Mouse (Mus musculus): ENCODE data around the gene Zdhhc7. TPM values are rescaled to one million over a fixed set of nuclear protein-coding genes. Genes with fewer than 3 reads are reported as not detected.

Gene Zdhhc7
- polyA plus RNA-seq, 1 experiment from 2014 or later, result 21.3 TPM

GRCm38 (mm10) chr8:120038741-120039140, 62.5 kb downstream of the Zdhhc7 start:
- ATAC-seq (ENCODE audit: low read depth), result no peak
- Histone ChIP-seq H3K27ac (ENCODE audit: low read depth, low read length) (no peak overlapping the region), H3K27me3 (ENCODE audit: control insufficient read depth, insufficient read depth, low read length) (no peaks in the 10 kb centered on the region), H3K9ac (replicated peaks; ENCODE audit: low read depth, low read length) (no peak overlapping the region), H3K4me2 (ENCODE audit: low read depth, low read length) (no peak overlapping the region), H3K36me3 (ENCODE audit: control insufficient read depth, insufficient read depth, low read length) (no peaks in the 10 kb centered on the region), H3K9me3 (ENCODE audit: control insufficient read depth, low read length) (no peaks in the 10 kb centered on the region), H3K4me3 (ENCODE audit: low read depth, low read length) (no peak overlapping the region), H3K4me1 (ENCODE audit: control insufficient read depth, insufficient read depth, low read length) (no peaks in the 10 kb centered on the region)
- WGBS, result 92% methylated on average over 12 of the region's 12 CpGs

GRCm38 (mm10) chr8:120037611-120038010, 63.7 kb downstream of the Zdhhc7 start:
- Histone ChIP-seq H3K4me3 (ENCODE audit: low read depth, low read length) (no peak overlapping the region), H3K9me3 (ENCODE audit: control insufficient read depth, low read length) (no peaks in the 10 kb centered on the region), H3K36me3 (ENCODE audit: control insufficient read depth, insufficient read depth, low read length) (no peaks in the 10 kb centered on the region), H3K9ac (replicated peaks; ENCODE audit: low read depth, low read length) (no peak overlapping the region), H3K27ac (ENCODE audit: low read depth, low read length) (no peak overlapping the region), H3K4me1 (ENCODE audit: control insufficient read depth, insufficient read depth, low read length) (no peaks in the 10 kb centered on the region), H3K27me3 (ENCODE audit: control insufficient read depth, insufficient read depth, low read length) (no peaks in the 10 kb centered on the region), H3K4me2 (ENCODE audit: low read depth, low read length) (no peak overlapping the region)
- 85% methylated on average over 8 of the region's 8 CpGs for WGBS
- no peak for ATAC-seq (ENCODE audit: low read depth)

GRCm38 (mm10) chr8:120037199-120037598, 64.1 kb downstream of the Zdhhc7 start:
- H3K4me1 ChIP-seq (ENCODE audit: control insufficient read depth, insufficient read depth, low read length), result no peaks in the 10 kb centered on the region
- no peak for ATAC-seq (ENCODE audit: low read depth)
- 85% methylated on average over 15 of the region's 15 CpGs for whole genome bisulfite sequencing
- no peak overlapping the region for H3K9ac ChIP-seq (replicated peaks; ENCODE audit: low read depth, low read length)
- H3K9me3 ChIP-seq (ENCODE audit: control insufficient read depth, low read length), result no peaks in the 10 kb centered on the region
- H3K27me3 ChIP-seq (ENCODE audit: control insufficient read depth, insufficient read depth, low read length), result no peaks in the 10 kb centered on the region
- no peak overlapping the region for H3K27ac ChIP-seq (ENCODE audit: low read depth, low read length)
- no peak overlapping the region for H3K4me2 ChIP-seq (ENCODE audit: low read depth, low read length)
- H3K4me3 ChIP-seq (ENCODE audit: low read depth, low read length), result no peak overlapping the region
- no peaks in the 10 kb centered on the region for H3K36me3 ChIP-seq (ENCODE audit: control insufficient read depth, insufficient read depth, low read length)

- no peak overlapping the region for H3K27ac ChIP-seq (ENCODE audit: low read depth, low read length)
- no peaks in the 10 kb centered on the region for H3K36me3 ChIP-seq (ENCODE audit: control insufficient read depth, insufficient read depth, low read length)
- no peaks in the 10 kb centered on the region for H3K27me3 ChIP-seq (ENCODE audit: control insufficient read depth, insufficient read depth, low read length)
- 79% methylated on average over 4 of the region's 4 CpGs for WGBS
- no peaks in the 10 kb centered on the region for H3K9me3 ChIP-seq (ENCODE audit: control insufficient read depth, low read length)
- no peak overlapping the region for H3K4me2 ChIP-seq (ENCODE audit: low read depth, low read length)
- no peak for ATAC-seq (ENCODE audit: low read depth)
- H3K4me1 ChIP-seq (ENCODE audit: control insufficient read depth, insufficient read depth, low read length), result no peaks in the 10 kb centered on the region
- H3K9ac ChIP-seq (replicated peaks; ENCODE audit: low read depth, low read length), result no peak overlapping the region
- H3K4me3 ChIP-seq (ENCODE audit: low read depth, low read length), result no peak overlapping the region
Observed at GRCm38 (mm10) chr8:120036578-120036977, 64.7 kb downstream of the Zdhhc7 start.

- 18% methylated on average over 9 of the region's 9 CpGs for WGBS
- no peaks in the 10 kb centered on the region for H3K27me3 ChIP-seq (ENCODE audit: control insufficient read depth, insufficient read depth, low read length)
- no peak for ATAC-seq (ENCODE audit: low read depth)
- H3K36me3 ChIP-seq (ENCODE audit: control insufficient read depth, insufficient read depth, low read length), result no peaks in the 10 kb centered on the region
- no peak overlapping the region for H3K9ac ChIP-seq (replicated peaks; ENCODE audit: low read depth, low read length)
- H3K9me3 ChIP-seq (ENCODE audit: control insufficient read depth, low read length), result no peaks in the 10 kb centered on the region
- H3K4me3 ChIP-seq (ENCODE audit: low read depth, low read length), result no peak overlapping the region
- no peaks in the 10 kb centered on the region for H3K4me1 ChIP-seq (ENCODE audit: control insufficient read depth, insufficient read depth, low read length)
- no peak overlapping the region for H3K27ac ChIP-seq (ENCODE audit: low read depth, low read length)
- no peak overlapping the region for H3K4me2 ChIP-seq (ENCODE audit: low read depth, low read length)
Observed at GRCm38 (mm10) chr8:120036111-120036510, 65.2 kb downstream of the Zdhhc7 start.

GRCm38 (mm10) chr8:120034471-120034870, 66.8 kb downstream of the Zdhhc7 start:
- H3K27ac ChIP-seq (ENCODE audit: low read depth, low read length), result no peak overlapping the region
- H3K4me1 ChIP-seq (ENCODE audit: control insufficient read depth, insufficient read depth, low read length), result no peaks in the 10 kb centered on the region
- no peak for ATAC-seq (ENCODE audit: low read depth)
- WGBS, result 35% methylated on average over 6 of the region's 6 CpGs
- H3K27me3 ChIP-seq (ENCODE audit: control insufficient read depth, insufficient read depth, low read length), result no peaks in the 10 kb centered on the region
- H3K36me3 ChIP-seq (ENCODE audit: control insufficient read depth, insufficient read depth, low read length), result no peaks in the 10 kb centered on the region
- no peak overlapping the region for H3K9ac ChIP-seq (replicated peaks; ENCODE audit: low read depth, low read length)
- no peak overlapping the region for H3K4me3 ChIP-seq (ENCODE audit: low read depth, low read length)
- no peaks in the 10 kb centered on the region for H3K9me3 ChIP-seq (ENCODE audit: control insufficient read depth, low read length)
- H3K4me2 ChIP-seq (ENCODE audit: low read depth, low read length), result no peak overlapping the region

- Histone ChIP-seq H3K27me3 (ENCODE audit: control insufficient read depth, insufficient read depth, low read length) (no peaks in the 10 kb centered on the region), H3K9ac (replicated peaks; ENCODE audit: low read depth, low read length) (no peak overlapping the region), H3K4me3 (ENCODE audit: low read depth, low read length) (no peak overlapping the region), H3K4me2 (ENCODE audit: low read depth, low read length) (no peak overlapping the region), H3K27ac (ENCODE audit: low read depth, low read length) (no peak overlapping the region), H3K4me1 (ENCODE audit: control insufficient read depth, insufficient read depth, low read length) (no peaks in the 10 kb centered on the region), H3K36me3 (ENCODE audit: control insufficient read depth, insufficient read depth, low read length) (no peaks in the 10 kb centered on the region), H3K9me3 (ENCODE audit: control insufficient read depth, low read length) (no peaks in the 10 kb centered on the region)
- WGBS, result 83% methylated on average over 5 of the region's 5 CpGs
- ATAC-seq (ENCODE audit: low read depth), result no peak
Observed at GRCm38 (mm10) chr8:120032549-120033208, 68.6 kb downstream of the Zdhhc7 start.

Other genes starting within 250 kb of the Zdhhc7 start
- 15.3 and 15.5 TPM in 2 replicates for gene Klhl36, start 239.2 kb downstream of the Zdhhc7 start, polyA plus RNA-seq (2014; fragmentation: Nextera tagmentation; extraction: Ambion mirVana)
- gene Usp10, start 191.1 kb downstream of the Zdhhc7 start, polyA plus RNA-seq (2014; fragmentation: Nextera tagmentation; extraction: Ambion mirVana), result 100 and 111 TPM in 2 replicates
- gene Gm20388, start 190.6 kb downstream of the Zdhhc7 start, polyA plus RNA-seq (2014; fragmentation: Nextera tagmentation; extraction: Ambion mirVana), result 10.3 and 18.1 TPM in 2 replicates
- gene Crispld2, start 109.0 kb downstream of the Zdhhc7 start, polyA plus RNA-seq (2014; fragmentation: Nextera tagmentation; extraction: Ambion mirVana), result 0.36 and 1.9 TPM in 2 replicates
- 35.3 and 36.9 TPM in 2 replicates for gene 6430548M08Rik, start 12.7 kb upstream of the Zdhhc7 start, polyA plus RNA-seq (2014; fragmentation: Nextera tagmentation; extraction: Ambion mirVana)
- 1.7 TPM in 2 replicates for gene Fam92b, start 76.0 kb upstream of the Zdhhc7 start, polyA plus RNA-seq (2014; fragmentation: Nextera tagmentation; extraction: Ambion mirVana)
- gene Gse1, start 127.0 kb upstream of the Zdhhc7 start, polyA plus RNA-seq (2014; fragmentation: Nextera tagmentation; extraction: Ambion mirVana), result 19.2 and 23.3 TPM in 2 replicates

All from neural tube, embryonic 14.5 days (tissue).